Mouse (Mus musculus) forebrain, embryonic 16.5 days (tissue): ENCODE data around the gene Stag1. TPM values are rescaled to one million over a fixed set of nuclear protein-coding genes. Genes with fewer than 3 reads are reported as not detected.

Experiments
- ATAC-seq: fragments of 200-750 bp; cut with Nextera tagmentation; 2 replicates; pipeline ENCODE4 v1.8.0; 2017; ENCODE audit warnings: mild to moderate bottlenecking, moderate library complexity
- H3K27ac ChIP-seq: fragments of 300-500 bp; sonication (generic); 2 replicates; pipeline ENCODE4 v1.5.1; 2014; ENCODE audit warnings: low read length, control low read depth
- H3K27me3 ChIP-seq: fragments of 300-500 bp; sonication (generic); replicated peaks from 2 replicates; pipeline ENCODE4 v1.6.1; 2014; ENCODE audit warnings: low read length; ENCODE audit not compliant: control insufficient read depth, insufficient read depth
- H3K36me3 ChIP-seq: fragments of 300-500 bp; sonication (generic); 2 replicates; pipeline ENCODE4 v1.6.1; 2014; ENCODE audit not compliant: control insufficient read depth, insufficient read depth
- H3K4me1 ChIP-seq: fragments of 300-500 bp; sonication (generic); replicated peaks from 2 replicates; pipeline ENCODE4 v1.6.1; 2014; ENCODE audit warnings: low read length; ENCODE audit not compliant: control insufficient read depth, insufficient read depth
- H3K4me2 ChIP-seq: fragments of 300-500 bp; sonication (generic); 2 replicates; pipeline ENCODE4 v1.6.1; 2014; ENCODE audit warnings: mild to moderate bottlenecking, low read length, control low read depth
- H3K4me3 ChIP-seq: fragments of 300-500 bp; sonication (generic); replicated peaks from 2 replicates; pipeline ENCODE4 v1.5.1; 2014; ENCODE audit warnings: mild to moderate bottlenecking, low read length, control low read depth
- H3K9ac ChIP-seq: fragments of 300-500 bp; sonication (generic); replicated peaks from 2 replicates; pipeline ENCODE4 v1.6.1; 2014; ENCODE audit warnings: low read depth, low read length, control low read depth
- H3K9me3 ChIP-seq: fragments of 300-500 bp; sonication (generic); 2 replicates; pipeline ENCODE4 v1.6.1; 2016; ENCODE audit warnings: low read length; ENCODE audit not compliant: control insufficient read depth
- WGBS: fragments of 180-500 bp; shearing (Covaris S2); extraction: QIAGEN DNeasy Blood & Tissue Kit; methylation state at CpG from one replicate; pipeline ENCODE4 v1.1.7; 2014; 5-methylcytosine and 5-hydroxymethylcytosine counted together
- polyA plus RNA-seq: library from polyadenylated mRNA; unstranded; fragments of >200 nt; fragmentation: Nextera tagmentation; extraction: Ambion mirVana; gene quantifications from 2 replicates; pipeline ENCODE4 v1.2.1, GENCODE M21; 2015

Stag1 gene
- polyA plus RNA-seq, 1 experiment from 2014 or later = 36.0 TPM

GRCm38 (mm10) chr9:100962903-100963427 lies 365.4 kb downstream of the Stag1 start:
- no peak overlapping the region for H3K4me2 ChIP-seq
- 44% methylated on average over 5 of the region's 5 CpGs for WGBS
- peak; percentile 78 for ATAC-seq
- H3K27me3 ChIP-seq = no peaks in the 10 kb centered on the region
- H3K36me3 ChIP-seq = no peaks in the 10 kb centered on the region; the same call in 1 of the 2 replicates
- H3K27ac ChIP-seq = no peak overlapping the region
- no peaks in the 10 kb centered on the region for H3K9me3 ChIP-seq
- H3K4me1 ChIP-seq = peaks cover 7% of the 10 kb centered on the region
- H3K4me3 ChIP-seq = no peak overlapping the region
- no peak overlapping the region for H3K9ac ChIP-seq

- 28% methylated on average over 1 of the region's 1 CpGs for WGBS
- no peak overlapping the region for H3K4me3 ChIP-seq
Observed at GRCm38 (mm10) chr9:100963428-100963912, 365.9 kb downstream of the Stag1 start.

GRCm38 (mm10) chr9:100964106-100964505 lies 366.5 kb downstream of the Stag1 start:
- Histone ChIP-seq H3K4me1 (peaks cover 7% of the 10 kb centered on the region), H3K27ac (no peak overlapping the region), H3K36me3 (no peaks in the 10 kb centered on the region; the same call in 1 of the 2 replicates), H3K27me3 (no peaks in the 10 kb centered on the region), H3K9ac (no peak overlapping the region), H3K4me2 (no peak overlapping the region), H3K4me3 (no peak overlapping the region), H3K9me3 (no peaks in the 10 kb centered on the region)
- ATAC-seq = no peak
- 67% methylated on average over 4 of the region's 4 CpGs for WGBS

More at GRCm38 (mm10) chr9:100963428-100963912, 365.9 kb downstream of the Stag1 start:
- peak; percentile 84 for ATAC-seq
- Histone ChIP-seq H3K36me3 (no peaks in the 10 kb centered on the region; the same call in 1 of the 2 replicates), H3K4me1 (peaks cover 7% of the 10 kb centered on the region), H3K9me3 (no peaks in the 10 kb centered on the region), H3K9ac (no peak overlapping the region), H3K4me2 (no peak overlapping the region), H3K27me3 (no peaks in the 10 kb centered on the region), H3K27ac (no peak overlapping the region)

GRCm38 (mm10) chr9:100969461-100969860 lies 371.9 kb downstream of the Stag1 start:
- Histone ChIP-seq H3K27me3 (no peaks in the 10 kb centered on the region), H3K27ac (no peak overlapping the region), H3K4me2 (no peak overlapping the region), H3K36me3 (no peaks in the 10 kb centered on the region), H3K9ac (no peak overlapping the region), H3K9me3 (no peaks in the 10 kb centered on the region; the same call in 1 of the 2 replicates), H3K4me1 (no peaks in the 10 kb centered on the region), H3K4me3 (no peak overlapping the region)
- WGBS = 95% methylated on average over 2 of the region's 2 CpGs
- ATAC-seq = no peak

GRCm38 (mm10) chr9:100978666-100979065 lies 381.1 kb downstream of the Stag1 start:
- Histone ChIP-seq H3K36me3 (no peaks in the 10 kb centered on the region), H3K9ac (no peak overlapping the region), H3K9me3 (no peaks in the 10 kb centered on the region; the same call in 1 of the 2 replicates), H3K4me1 (no peaks in the 10 kb centered on the region), H3K4me3 (no peak overlapping the region), H3K27ac (no peak overlapping the region), H3K27me3 (no peaks in the 10 kb centered on the region), H3K4me2 (no peak overlapping the region)
- ATAC-seq = no peak
- WGBS = 100% methylated on average over 5 of the region's 5 CpGs

- no peaks in the 10 kb centered on the region for H3K4me1 ChIP-seq
- 85% methylated on average over 5 of the region's 5 CpGs for WGBS
- no peak overlapping the region for H3K9ac ChIP-seq
- H3K9me3 ChIP-seq = no peaks in the 10 kb centered on the region; the same call in 1 of the 2 replicates
- H3K4me3 ChIP-seq = no peak overlapping the region
- no peak for ATAC-seq
- no peak overlapping the region for H3K27ac ChIP-seq
- H3K36me3 ChIP-seq = no peaks in the 10 kb centered on the region; the same call in 1 of the 2 replicates
- H3K4me2 ChIP-seq = no peak overlapping the region
- no peaks in the 10 kb centered on the region for H3K27me3 ChIP-seq
Observed at GRCm38 (mm10) chr9:100979260-100979659, 381.7 kb downstream of the Stag1 start.

GRCm38 (mm10) chr9:100982786-100983185 lies 385.2 kb downstream of the Stag1 start:
- Histone ChIP-seq H3K27ac (no peak overlapping the region), H3K4me1 (no peaks in the 10 kb centered on the region), H3K27me3 (no peaks in the 10 kb centered on the region), H3K4me2 (no peak overlapping the region), H3K9ac (no peak overlapping the region), H3K4me3 (no peak overlapping the region), H3K9me3 (no peaks in the 10 kb centered on the region), H3K36me3 (peaks cover 4% of the 10 kb centered on the region; the same call in 1 of the 2 replicates)
- no peak for ATAC-seq
- 91% methylated on average over 7 of the region's 7 CpGs for WGBS

GRCm38 (mm10) chr9:100984381-100985310 lies 387.0 kb downstream of the Stag1 start:
- ATAC-seq = no peak
- Histone ChIP-seq H3K36me3 (peaks cover 10% of the 10 kb centered on the region; the same call in 1 of the 2 replicates), H3K4me2 (no peak overlapping the region), H3K4me3 (no peak overlapping the region), H3K27ac (no peak overlapping the region), H3K27me3 (no peaks in the 10 kb centered on the region), H3K4me1 (no peaks in the 10 kb centered on the region), H3K9me3 (no peaks in the 10 kb centered on the region), H3K9ac (no peak overlapping the region)
- 93% methylated on average over 25 of the region's 25 CpGs for WGBS

GRCm38 (mm10) chr9:100987006-100987405 lies 389.4 kb downstream of the Stag1 start:
- Histone ChIP-seq H3K4me2 (no peak overlapping the region), H3K9me3 (no peaks in the 10 kb centered on the region), H3K36me3 (peaks cover 10% of the 10 kb centered on the region; the same call in 1 of the 2 replicates), H3K27me3 (no peaks in the 10 kb centered on the region), H3K27ac (no peak overlapping the region), H3K4me3 (no peak overlapping the region), H3K9ac (no peak overlapping the region), H3K4me1 (no peaks in the 10 kb centered on the region)
- ATAC-seq = no peak
- WGBS = 95% methylated on average over 5 of the region's 5 CpGs
